Mouse (Mus musculus): ENCODE measurements at regions not wholly inside any gene's neighbourhood (a gene's known extent, or its start where the extent isn't known, plus 50 kb on each side); places are given as distances from the start of the nearest gene placed in this dataset.

DNA sequence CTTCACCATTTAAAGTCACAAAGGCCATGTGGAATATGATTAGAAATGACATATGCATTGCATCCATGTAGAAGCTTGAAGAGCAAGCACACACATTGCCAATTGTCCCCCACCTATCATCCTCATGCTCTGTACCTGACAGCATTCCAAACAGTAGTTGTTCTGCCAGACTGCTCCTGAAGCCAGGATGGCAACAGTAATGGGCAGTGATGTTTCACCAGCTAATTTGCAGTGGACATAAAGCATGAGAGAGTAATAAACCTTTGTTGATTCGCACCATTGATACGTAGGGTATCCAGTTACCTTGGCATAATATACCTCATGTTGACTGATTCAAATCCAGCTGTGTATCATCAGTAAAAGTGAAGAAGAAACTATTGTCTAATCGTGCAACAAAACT, 606.5 kb upstream of the Celf2 start:
- 84% methylated on average over 3 of the region's 3 CpGs for WGBS
- H3K36me3 ChIP-seq = no peaks in the 10 kb centered on the region

DNA sequence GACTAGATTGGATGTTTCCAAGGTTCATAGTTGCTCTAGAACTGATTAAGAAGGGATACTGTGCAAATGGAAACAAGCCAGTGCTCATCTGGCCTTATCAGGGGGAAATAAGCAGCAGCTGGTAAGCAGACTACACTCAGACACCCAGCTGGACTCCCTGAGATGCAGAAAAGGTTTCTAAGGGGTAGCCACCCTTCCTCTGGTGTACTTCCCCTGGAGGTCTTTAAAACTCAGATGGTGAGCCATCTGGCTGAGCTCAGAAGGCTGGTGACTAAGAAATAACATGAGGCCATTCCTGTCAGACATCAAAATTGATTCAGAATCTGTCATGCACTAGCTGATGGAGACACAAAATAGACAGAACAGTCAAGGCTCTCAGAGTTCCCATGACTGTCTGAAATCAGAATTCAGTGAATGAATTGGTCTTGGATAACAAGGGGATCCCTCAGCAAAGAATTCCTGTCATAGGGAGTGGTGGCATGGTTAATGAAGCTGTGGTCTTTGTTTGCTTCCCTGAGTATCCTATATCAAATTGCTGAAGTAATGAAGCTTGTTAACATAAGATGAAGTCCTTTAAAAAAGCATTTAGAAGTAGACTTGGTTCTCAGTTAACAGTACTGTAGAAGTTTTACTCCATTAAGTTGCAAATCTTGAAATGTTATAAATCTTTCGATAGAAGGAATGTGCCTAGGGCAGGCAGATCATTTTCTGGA, 603.2 kb upstream of the Celf2 start:
- H3K27ac ChIP-seq = no peak overlapping the region
- no peaks in the 10 kb centered on the region for H3K27me3 ChIP-seq
- WGBS = 46% methylated on average over 1 of the region's 1 CpGs
- no peak overlapping the region for H3K9ac ChIP-seq
- ATAC-seq (ENCODE audit: insufficient number of reproducible peaks, low FRiP score, low TSS enrichment, low read depth) = no peak
- no peaks in the 10 kb centered on the region for H3K36me3 ChIP-seq
- no peak overlapping the region for H3K4me2 ChIP-seq
- H3K4me1 ChIP-seq = no peaks in the 10 kb centered on the region
- H3K4me3 ChIP-seq = no peak overlapping the region
- no peaks in the 10 kb centered on the region for H3K9me3 ChIP-seq

More for the DNA sequence above, 606.5 kb upstream of the Celf2 start:
- no peak for ATAC-seq (ENCODE audit: insufficient number of reproducible peaks, low FRiP score, low TSS enrichment, low read depth)
- H3K9ac ChIP-seq = no peak overlapping the region
- no peaks in the 10 kb centered on the region for H3K9me3 ChIP-seq
- H3K4me3 ChIP-seq = no peak overlapping the region
- no peaks in the 10 kb centered on the region for H3K4me1 ChIP-seq
- no peak overlapping the region for H3K4me2 ChIP-seq
- H3K27me3 ChIP-seq = no peaks in the 10 kb centered on the region
- no peak overlapping the region for H3K27ac ChIP-seq

DNA sequence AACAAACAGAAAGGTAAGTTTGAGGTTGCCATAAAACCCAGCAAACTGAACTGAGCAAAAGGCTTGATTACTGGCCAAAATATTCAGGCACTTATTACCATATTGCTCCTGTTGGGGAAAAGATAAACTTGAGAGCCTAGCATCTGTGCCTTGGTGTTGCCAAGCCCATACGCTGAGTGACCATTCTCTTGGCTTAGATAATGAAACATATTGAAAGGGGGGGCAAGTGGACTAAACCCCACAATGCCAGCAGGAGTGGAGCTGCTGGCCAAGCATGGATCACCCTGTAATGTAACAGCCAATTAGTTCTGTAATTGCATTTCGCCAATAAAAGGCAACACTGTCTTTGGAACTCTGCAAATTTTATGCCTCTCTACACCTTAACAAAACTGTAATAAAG, 584.8 kb upstream of the Celf2 start:
- Histone ChIP-seq H3K9ac (no peak overlapping the region), H3K36me3 (no peaks in the 10 kb centered on the region), H3K4me3 (no peak overlapping the region), H3K27ac (no peak overlapping the region), H3K4me2 (no peak overlapping the region), H3K4me1 (no peaks in the 10 kb centered on the region), H3K9me3 (no peaks in the 10 kb centered on the region), H3K27me3 (no peaks in the 10 kb centered on the region)
- no peak for ATAC-seq (ENCODE audit: insufficient number of reproducible peaks, low FRiP score, low TSS enrichment, low read depth)
- WGBS = 78% methylated on average over 2 of the region's 2 CpGs

DNA sequence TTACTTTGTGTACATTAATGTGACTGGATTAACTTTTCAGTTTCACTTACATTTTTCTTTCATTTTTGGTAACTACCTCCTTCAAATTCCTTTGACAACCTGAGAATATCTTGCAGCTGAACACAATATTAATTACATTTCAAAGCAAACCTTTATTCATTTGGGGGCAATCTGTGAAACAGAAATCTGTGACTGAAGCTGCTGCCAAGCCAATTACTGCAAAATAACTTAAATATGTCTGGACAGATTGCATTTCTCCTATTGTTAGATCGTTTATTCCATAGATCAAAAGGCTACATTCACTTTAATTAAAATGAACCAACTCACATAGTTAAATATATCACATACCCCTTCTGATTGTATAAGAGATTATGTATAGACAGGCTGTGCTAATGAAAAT, 558.5 kb upstream of the Celf2 start:
- Histone ChIP-seq H3K4me2 (no peak overlapping the region), H3K27me3 (no peaks in the 10 kb centered on the region), H3K4me3 (no peak overlapping the region), H3K36me3 (no peaks in the 10 kb centered on the region), H3K9me3 (no peaks in the 10 kb centered on the region), H3K4me1 (no peaks in the 10 kb centered on the region), H3K9ac (no peak overlapping the region), H3K27ac (no peak overlapping the region)
- WGBS = 63% methylated on average over 1 of the region's 1 CpGs
- no peak for ATAC-seq (ENCODE audit: insufficient number of reproducible peaks, low FRiP score, low TSS enrichment, low read depth)

DNA sequence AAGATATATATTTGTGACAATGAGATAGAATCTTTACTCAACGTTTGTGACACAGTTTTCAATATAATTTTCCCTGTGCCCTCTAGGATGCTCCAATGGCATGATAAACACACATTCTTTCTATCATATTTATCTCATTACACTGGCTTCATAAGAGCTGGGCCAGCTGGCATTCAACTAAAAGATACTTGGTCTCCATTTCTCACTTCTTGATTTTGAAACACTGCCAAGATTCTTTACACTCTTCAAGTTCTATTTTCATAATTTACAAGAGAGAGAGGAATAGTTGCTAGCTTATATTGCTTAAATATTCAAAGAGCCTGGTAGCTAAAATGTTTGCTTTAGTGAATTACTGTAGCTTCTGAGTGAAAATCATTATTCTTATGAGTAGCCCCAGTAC, 552.3 kb upstream of the Celf2 start:
- no peak overlapping the region for H3K4me2 ChIP-seq
- no peaks in the 10 kb centered on the region for H3K36me3 ChIP-seq
- H3K4me3 ChIP-seq = no peak overlapping the region
- no peaks in the 10 kb centered on the region for H3K27me3 ChIP-seq
- 49% methylated on average over 1 of the region's 1 CpGs for WGBS
- H3K9me3 ChIP-seq = no peaks in the 10 kb centered on the region
- no peak overlapping the region for H3K9ac ChIP-seq
- ATAC-seq (ENCODE audit: insufficient number of reproducible peaks, low FRiP score, low TSS enrichment, low read depth) = no peak
- no peaks in the 10 kb centered on the region for H3K4me1 ChIP-seq
- no peak overlapping the region for H3K27ac ChIP-seq

DNA sequence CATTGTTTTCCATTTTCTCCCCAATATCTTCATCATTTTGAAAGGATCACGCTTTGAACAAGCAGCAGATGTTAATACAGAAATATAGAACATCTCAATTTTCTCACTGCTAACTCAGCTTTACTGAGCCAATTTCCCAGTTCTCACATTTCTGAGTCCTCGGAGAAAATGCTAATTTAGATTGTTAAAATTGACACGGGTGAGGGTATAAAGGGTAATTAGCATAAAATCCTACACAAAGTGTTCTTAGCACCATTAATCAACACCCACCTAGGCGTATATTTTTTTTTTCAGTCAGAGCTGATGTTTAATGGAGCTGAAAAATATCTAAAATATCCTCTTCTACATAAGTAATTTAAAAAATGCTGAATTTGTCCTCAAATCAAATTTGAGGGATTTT, 519.8 kb upstream of the Celf2 start:
- Histone ChIP-seq H3K4me1 (no peaks in the 10 kb centered on the region), H3K9me3 (no peaks in the 10 kb centered on the region), H3K27me3 (no peaks in the 10 kb centered on the region), H3K4me3 (no peak overlapping the region), H3K36me3 (no peaks in the 10 kb centered on the region), H3K27ac (no peak overlapping the region), H3K4me2 (no peak overlapping the region), H3K9ac (no peak overlapping the region)
- WGBS = 55% methylated on average over 4 of the region's 4 CpGs
- ATAC-seq (ENCODE audit: insufficient number of reproducible peaks, low FRiP score, low TSS enrichment, low read depth) = no peak

DNA sequence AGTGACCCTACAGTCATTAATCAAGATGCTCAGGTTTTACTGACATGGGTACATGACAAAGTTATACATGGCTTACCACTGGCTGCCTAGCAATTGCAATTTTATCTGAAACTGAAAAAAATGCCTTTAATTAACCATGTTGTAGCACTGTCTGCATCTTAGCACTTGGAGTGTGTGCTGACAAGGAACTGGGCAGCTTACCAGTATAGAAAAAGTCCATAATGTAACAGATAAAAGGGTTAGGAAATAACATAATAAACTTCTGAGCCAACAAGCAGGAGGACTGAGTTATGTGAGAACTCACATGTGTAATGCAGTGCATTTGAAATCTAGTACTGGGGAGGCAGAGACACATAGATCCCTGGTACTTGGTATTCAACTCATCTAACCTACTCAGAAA, 518.2 kb upstream of the Celf2 start:
- ATAC-seq (ENCODE audit: insufficient number of reproducible peaks, low FRiP score, low TSS enrichment, low read depth) = no peak

DNA sequence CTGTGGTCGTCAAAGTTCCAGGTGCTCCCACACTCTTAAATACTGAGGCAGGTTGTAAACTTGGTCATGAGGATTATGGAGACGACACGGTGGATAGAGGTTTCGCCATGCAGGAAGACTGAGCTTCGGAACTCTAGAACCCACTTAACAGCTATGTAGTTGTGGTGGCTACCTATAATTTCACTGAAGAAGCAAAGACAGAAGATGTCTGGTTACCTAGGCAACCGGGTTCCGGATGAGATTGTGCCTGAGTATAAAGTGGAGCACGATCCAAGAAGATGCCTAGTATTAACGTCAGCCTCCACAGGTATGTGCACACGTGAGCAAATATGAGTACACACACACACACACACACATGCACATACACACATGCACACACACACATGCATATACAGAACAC, 517.3 kb upstream of the Celf2 start:
- no peaks in the 10 kb centered on the region for H3K9me3 ChIP-seq
- WGBS = 75% methylated on average over 10 of the region's 10 CpGs
- no peak overlapping the region for H3K9ac ChIP-seq
- no peak overlapping the region for H3K27ac ChIP-seq
- H3K36me3 ChIP-seq = no peaks in the 10 kb centered on the region
- H3K4me3 ChIP-seq = no peak overlapping the region
- H3K27me3 ChIP-seq = no peaks in the 10 kb centered on the region
- H3K4me2 ChIP-seq = no peak overlapping the region
- H3K4me1 ChIP-seq = no peaks in the 10 kb centered on the region
- ATAC-seq (ENCODE audit: insufficient number of reproducible peaks, low FRiP score, low TSS enrichment, low read depth) = no peak

More for the DNA sequence above, 518.2 kb upstream of the Celf2 start:
- Histone ChIP-seq H3K9me3 (no peaks in the 10 kb centered on the region), H3K4me3 (no peak overlapping the region), H3K4me2 (no peak overlapping the region), H3K27ac (no peak overlapping the region), H3K27me3 (no peaks in the 10 kb centered on the region), H3K9ac (no peak overlapping the region), H3K36me3 (no peaks in the 10 kb centered on the region), H3K4me1 (no peaks in the 10 kb centered on the region)

DNA sequence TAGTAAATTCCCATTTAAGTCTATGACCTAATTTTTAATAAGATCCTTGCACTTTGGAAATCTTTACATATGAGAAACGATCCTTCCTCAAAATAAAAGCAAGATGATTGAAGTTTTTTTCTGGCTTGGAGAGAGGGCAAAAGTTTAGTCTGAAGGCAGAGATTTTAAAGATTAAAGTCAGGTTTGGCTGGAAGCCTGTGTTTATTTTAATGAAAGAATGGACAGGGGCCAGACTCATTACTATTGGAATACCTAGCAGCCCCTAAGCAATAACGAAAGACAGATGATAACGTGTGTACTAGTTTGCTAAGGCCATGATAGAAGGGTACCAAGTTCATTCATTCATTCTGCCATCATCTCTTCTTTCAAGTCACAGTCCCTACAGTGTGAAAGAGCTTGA, 513.3 kb upstream of the Celf2 start:
- 28% methylated on average over 3 of the region's 3 CpGs for WGBS
- no peak overlapping the region for H3K4me2 ChIP-seq
- no peaks in the 10 kb centered on the region for H3K27me3 ChIP-seq
- no peak for ATAC-seq (ENCODE audit: insufficient number of reproducible peaks, low FRiP score, low TSS enrichment, low read depth)
- no peaks in the 10 kb centered on the region for H3K36me3 ChIP-seq
- no peaks in the 10 kb centered on the region for H3K9me3 ChIP-seq
- H3K4me3 ChIP-seq = no peak overlapping the region
- H3K4me1 ChIP-seq = no peaks in the 10 kb centered on the region
- no peak overlapping the region; the same call in 1 of the 2 replicates for H3K27ac ChIP-seq
- no peak overlapping the region for H3K9ac ChIP-seq

DNA sequence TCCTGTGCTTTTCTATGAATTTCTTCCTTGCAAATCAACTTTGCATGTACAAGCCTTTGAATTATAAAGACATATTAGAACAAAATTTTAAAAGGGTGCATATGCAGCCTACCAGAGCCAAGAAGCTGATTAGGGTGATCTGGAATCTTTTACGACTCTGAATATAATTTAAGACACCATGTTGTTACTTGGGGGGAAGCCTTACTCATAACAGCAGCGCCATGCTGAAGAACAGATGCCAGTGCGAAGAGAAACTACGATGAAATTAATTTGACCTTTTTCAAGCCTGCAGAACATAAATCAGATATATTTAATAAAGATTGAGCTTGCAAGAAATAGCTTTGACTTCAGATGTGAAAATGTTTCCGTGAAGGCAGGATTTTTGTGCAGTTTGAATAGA, 512.7 kb upstream of the Celf2 start:
- Histone ChIP-seq H3K36me3 (no peaks in the 10 kb centered on the region), H3K27ac (peak overlapping the region; percentile 43; the same call in 1 of the 2 replicates), H3K9me3 (no peaks in the 10 kb centered on the region), H3K27me3 (no peaks in the 10 kb centered on the region), H3K4me3 (no peak overlapping the region), H3K4me1 (no peaks in the 10 kb centered on the region), H3K4me2 (no peak overlapping the region), H3K9ac (no peak overlapping the region)
- no peak for ATAC-seq (ENCODE audit: insufficient number of reproducible peaks, low FRiP score, low TSS enrichment, low read depth)
- 22% methylated on average over 5 of the region's 5 CpGs for WGBS

DNA sequence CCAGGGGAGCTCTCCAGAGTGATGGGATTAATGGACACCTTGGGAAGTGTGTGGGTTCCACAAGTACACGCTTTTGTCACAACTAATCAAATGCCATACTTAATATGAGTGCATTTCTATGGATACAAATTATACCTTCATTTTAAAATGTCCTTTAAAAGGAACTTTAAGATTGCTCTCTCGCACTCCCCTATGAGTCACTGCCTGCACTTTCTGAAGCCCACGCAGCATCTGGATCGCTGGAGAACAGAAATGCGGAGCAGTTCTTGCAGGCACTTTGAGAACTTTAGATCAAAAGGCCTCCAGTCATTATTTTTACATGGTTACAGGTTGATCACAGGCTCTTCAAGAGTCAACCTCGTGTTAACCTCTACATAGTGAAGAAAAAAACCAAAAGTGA, 503.5 kb upstream of the Celf2 start:
- Histone ChIP-seq H3K9me3 (no peaks in the 10 kb centered on the region), H3K4me2 (no peak overlapping the region), H3K9ac (no peak overlapping the region), H3K27ac (no peak overlapping the region), H3K4me1 (no peaks in the 10 kb centered on the region), H3K4me3 (no peak overlapping the region), H3K36me3 (no peaks in the 10 kb centered on the region), H3K27me3 (no peaks in the 10 kb centered on the region)
- ATAC-seq (ENCODE audit: insufficient number of reproducible peaks, low FRiP score, low TSS enrichment, low read depth) = no peak
- 50% methylated on average over 6 of the region's 6 CpGs for WGBS

DNA sequence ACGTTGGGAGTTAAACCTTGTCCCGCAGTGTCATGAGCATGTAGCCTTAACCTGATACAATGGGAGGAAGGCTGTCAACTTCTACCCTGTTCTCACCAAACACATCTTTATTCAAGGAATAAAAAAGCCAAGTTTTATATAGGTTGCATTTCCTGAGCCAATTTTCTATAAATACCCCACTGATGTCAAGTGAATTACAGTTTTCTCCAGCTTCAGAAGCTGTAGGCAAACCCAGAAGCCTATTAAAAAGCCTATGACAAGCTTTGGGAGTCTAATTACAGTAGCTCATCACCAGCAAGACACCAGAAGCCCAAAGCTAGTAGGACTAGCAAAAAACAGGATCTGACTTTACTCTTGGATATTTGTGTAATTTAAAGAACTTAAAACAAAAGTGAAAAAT, 490.1 kb upstream of the Celf2 start:
- Histone ChIP-seq H3K9ac (no peak overlapping the region), H3K4me3 (no peak overlapping the region), H3K27ac (no peak overlapping the region), H3K4me2 (no peak overlapping the region), H3K9me3 (no peaks in the 10 kb centered on the region), H3K27me3 (no peaks in the 10 kb centered on the region), H3K4me1 (no peaks in the 10 kb centered on the region), H3K36me3 (no peaks in the 10 kb centered on the region)
- no peak for ATAC-seq (ENCODE audit: insufficient number of reproducible peaks, low FRiP score, low TSS enrichment, low read depth)
- WGBS = 81% methylated on average over 2 of the region's 2 CpGs

DNA sequence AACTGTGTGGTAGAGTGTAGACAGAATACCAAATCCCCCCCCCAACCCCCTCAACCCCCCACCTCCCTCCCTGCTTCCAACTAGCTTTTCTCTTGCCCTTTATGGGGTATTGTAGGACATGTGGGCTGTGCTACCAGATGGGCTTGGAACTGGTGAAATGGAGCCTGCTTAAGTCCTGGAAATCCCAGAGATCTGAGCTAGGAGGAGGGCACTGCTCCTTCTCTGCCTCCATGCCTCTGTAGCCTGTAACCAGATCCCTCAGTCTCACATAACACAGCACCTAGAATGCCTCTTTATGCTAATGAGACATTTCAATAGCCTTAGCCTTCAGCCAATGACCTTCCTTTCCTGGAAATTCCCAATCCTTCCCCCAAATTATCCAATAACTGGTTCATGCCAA, 465.1 kb upstream of the Celf2 start:
- Histone ChIP-seq H3K9ac (no peak overlapping the region), H3K9me3 (no peaks in the 10 kb centered on the region), H3K36me3 (no peaks in the 10 kb centered on the region), H3K4me3 (no peak overlapping the region), H3K4me2 (no peak overlapping the region), H3K27me3 (no peaks in the 10 kb centered on the region), H3K4me1 (no peaks in the 10 kb centered on the region), H3K27ac (no peak overlapping the region)
- no peak for ATAC-seq (ENCODE audit: insufficient number of reproducible peaks, low FRiP score, low TSS enrichment, low read depth)

All from limb, embryonic 15.5 days (tissue).